Mouse (Mus musculus) erythroblast, adult 5-6 weeks (primary cell): ENCODE data around the gene Tspyl2. TPM values are rescaled to one million over a fixed set of nuclear protein-coding genes. Genes with fewer than 3 reads are reported as not detected.
"Not testable (repeated sequence)": the region's sequence is repeated elsewhere in the genome, so short reads cannot be mapped to it uniquely, and the experiment has no call there.

Experiments used
- ATAC-seq: replicated peaks from 2 replicates; pipeline ENCODE4 v1.8.0; 2016; ENCODE audit warnings: moderate number of reproducible peaks, mild to moderate bottlenecking, moderate TSS enrichment, inconsistent platforms; ENCODE audit not compliant: poor library complexity, low FRiP score, severe bottlenecking
- total RNA-seq, 2 experiments: library from RNA; stranded (forward) in 1 of 2; stranded (reverse) in 1 of 2; fragments of 150-400 nt in 1 of 2; fragments of 200-764, 138-1000 nt in 1 of 2; gene quantifications; 2 replicates each; pipeline versions ENCODE4 v1.2.3 to v1.2.4; 2015 to 2017; ENCODE audit warnings: low replicate concordance in 2 of 2

Tspyl2 gene
- total RNA-seq, 2 experiments from 2014 or later, result 0.94 to 1.3 TPM

- ATAC-seq, result not testable (repeated sequence)
These were observed 55.2 kb downstream of the Tspyl2 start for GRCm38 (mm10) chrX:152287026-152287425.

Other genes starting within 250 kb of the Tspyl2 start
- gene Iqsec2, start 198.2 kb downstream of the Tspyl2 start, total RNA-seq (2015; ENCODE audit: low replicate concordance), result 0.84 and 1.2 TPM in 2 replicates
- gene Iqsec2, start 198.2 kb downstream of the Tspyl2 start, total RNA-seq (2017; ENCODE audit: low replicate concordance), result 0.26 TPM in 1 of 2 replicates, not detected in the other
- gene Kdm5c, start 109.4 kb downstream of the Tspyl2 start, total RNA-seq (2015; ENCODE audit: low replicate concordance), result 75.7 and 79.0 TPM in 2 replicates
- 125 and 143 TPM in 2 replicates for gene Kdm5c, start 109.4 kb downstream of the Tspyl2 start, total RNA-seq (2017; ENCODE audit: low replicate concordance)
- 10.0 and 14.0 TPM in 2 replicates for gene Kantr, start 14.9 kb downstream of the Tspyl2 start, total RNA-seq (2015; ENCODE audit: low replicate concordance)
- gene Kantr, start 14.9 kb downstream of the Tspyl2 start, total RNA-seq (2017; ENCODE audit: low replicate concordance), result 0.28 and 2.9 TPM in 2 replicates
- not detected in 2 replicates for gene Gpr173, start 26.3 kb upstream of the Tspyl2 start, total RNA-seq (2015; ENCODE audit: low replicate concordance)
- not detected in 2 replicates for gene Gpr173, start 26.3 kb upstream of the Tspyl2 start, total RNA-seq (2017; ENCODE audit: low replicate concordance)
- not detected in 2 replicates for gene Cldn34a, start 220.9 kb upstream of the Tspyl2 start, total RNA-seq (2015; ENCODE audit: low replicate concordance)
- gene Cldn34a, start 220.9 kb upstream of the Tspyl2 start, total RNA-seq (2017; ENCODE audit: low replicate concordance), result not detected in 2 replicates